Mouse (Mus musculus) stomach, embryonic 14.5 days (tissue): ENCODE measurements around the gene Zbtb9. TPM values are rescaled to one million over a fixed set of nuclear protein-coding genes. Genes with fewer than 3 reads are reported as not detected.

Experiments
- ATAC-seq: fragments of 200-750 bp; cut with Nextera tagmentation; 2 replicates; pipeline ENCODE4 v1.8.0; 2017; ENCODE audit warnings: low read depth, moderate TSS enrichment; ENCODE audit not compliant: insufficient number of reproducible peaks, insufficient read depth, low FRiP score
- H3K27ac ChIP-seq: fragments of 300-500 bp; sonication (generic); 2 replicates; pipeline ENCODE4 v1.5.1; 2014; ENCODE audit warnings: mild to moderate bottlenecking, low read length, moderate library complexity, mixed read lengths
- H3K27me3 ChIP-seq: fragments of 300-500 bp; sonication (generic); 2 replicates; pipeline ENCODE4 v1.6.1; 2014; ENCODE audit warnings: low read length, control low read depth, mixed read lengths; ENCODE audit not compliant: control insufficient read depth, insufficient read depth
- H3K36me3 ChIP-seq: fragments of 300-500 bp; sonication (generic); 2 replicates; pipeline ENCODE4 v1.6.1; 2014; ENCODE audit warnings: mild to moderate bottlenecking, control low read depth, low read length, moderate library complexity, mixed read lengths; ENCODE audit not compliant: control insufficient read depth, insufficient read depth
- H3K4me1 ChIP-seq: fragments of 300-500 bp; sonication (generic); 2 replicates; pipeline ENCODE4 v1.6.1; 2014; ENCODE audit warnings: low read length, control low read depth, mixed read lengths; ENCODE audit not compliant: control insufficient read depth, insufficient read depth
- H3K4me2 ChIP-seq: fragments of 300-500 bp; sonication (generic); replicated peaks from 2 replicates; pipeline ENCODE4 v1.6.1; 2014; ENCODE audit warnings: low read depth, low read length, control low read depth
- H3K4me3 ChIP-seq: fragments of 300-500 bp; sonication (generic); 2 replicates; pipeline ENCODE4 v1.5.1; 2014; ENCODE audit warnings: low read depth, low read length, control low read depth
- H3K9ac ChIP-seq: fragments of 300-500 bp; sonication (generic); replicated peaks from 2 replicates; pipeline ENCODE4 v1.6.1; 2014; ENCODE audit warnings: low read depth, mild to moderate bottlenecking, control low read depth, low read length, moderate library complexity, mixed read lengths
- H3K9me3 ChIP-seq: fragments of 300-500 bp; sonication (generic); 2 replicates; pipeline ENCODE4 v1.6.1; 2016; ENCODE audit warnings: low read depth, low read length, control low read depth; ENCODE audit not compliant: control insufficient read depth
- WGBS: fragments of 180-500 bp; shearing (Covaris S2); extraction: QIAGEN DNeasy Blood & Tissue Kit; methylation state at CpG from one replicate; pipeline ENCODE4 v1.1.7; 2014; 5-methylcytosine and 5-hydroxymethylcytosine counted together
- polyA plus RNA-seq: library from polyadenylated mRNA; unstranded; fragments of >200 nt; fragmentation: Nextera tagmentation; extraction: Ambion mirVana; gene quantifications from 2 replicates; pipeline ENCODE4 v1.2.1, GENCODE M21; 2014

Zbtb9 gene
- polyA plus RNA-seq, 1 experiment from 2014 or later: 9.8 TPM

- H3K9me3 ChIP-seq: no peaks in the 10 kb centered on the region
- peak overlapping the region; percentile 23 for H3K4me3 ChIP-seq
- H3K36me3 ChIP-seq: peaks cover 8% of the 10 kb centered on the region; the same call in 1 of the 2 replicates
- no peak overlapping the region for H3K27ac ChIP-seq
- peak; percentile 29; the same call in 1 of the 2 replicates for ATAC-seq
- H3K4me2 ChIP-seq: peak overlapping the region; percentile 58
- no peaks in the 10 kb centered on the region for H3K27me3 ChIP-seq
- WGBS: 0% methylated on average over 11 of the region's 11 CpGs
- peaks cover 49% of the 10 kb centered on the region for H3K4me1 ChIP-seq
- peak overlapping the region; percentile 10; the same call in 1 of the 2 replicates for H3K9ac ChIP-seq
Observed at GRCm38 (mm10) chr17:26951406-26951805, 21.6 kb upstream of the Zbtb9 start.

- Histone ChIP-seq H3K4me1 (peaks cover 44% of the 10 kb centered on the region), H3K4me3 (peak overlapping the region; percentile 23), H3K27ac (no peak overlapping the region), H3K27me3 (no peaks in the 10 kb centered on the region), H3K9ac (no peak overlapping the region), H3K4me2 (peak overlapping the region; percentile 58), H3K36me3 (peaks cover 15% of the 10 kb centered on the region; the same call in 1 of the 2 replicates), H3K9me3 (no peaks in the 10 kb centered on the region)
- ATAC-seq: no peak; the same call in 1 of the 2 replicates
- 10% methylated on average over 22 of the region's 23 CpGs for WGBS
Observed at GRCm38 (mm10) chr17:26951952-26952877, 20.8 kb upstream of the Zbtb9 start.

GRCm38 (mm10) chr17:26953201-26953600 lies 19.8 kb upstream of the Zbtb9 start:
- H3K4me3 ChIP-seq: no peak overlapping the region
- no peaks in the 10 kb centered on the region for H3K9me3 ChIP-seq
- WGBS: 33% methylated on average over 6 of the region's 6 CpGs
- H3K27me3 ChIP-seq: no peaks in the 10 kb centered on the region
- ATAC-seq: no peak
- H3K27ac ChIP-seq: no peak overlapping the region
- no peak overlapping the region for H3K9ac ChIP-seq
- peaks cover 23% of the 10 kb centered on the region for H3K36me3 ChIP-seq
- H3K4me1 ChIP-seq: peaks cover 38% of the 10 kb centered on the region
- H3K4me2 ChIP-seq: no peak overlapping the region; the same call in 1 of the 2 replicates

GRCm38 (mm10) chr17:26953726-26954125 lies 19.2 kb upstream of the Zbtb9 start:
- no peak overlapping the region; the same call in 1 of the 2 replicates for H3K4me2 ChIP-seq
- peaks cover 38% of the 10 kb centered on the region for H3K4me1 ChIP-seq
- WGBS: 21% methylated on average over 11 of the region's 16 CpGs
- H3K4me3 ChIP-seq: no peak overlapping the region
- H3K27ac ChIP-seq: no peak overlapping the region
- peaks cover 25% of the 10 kb centered on the region for H3K36me3 ChIP-seq
- no peak overlapping the region for H3K9ac ChIP-seq
- no peaks in the 10 kb centered on the region for H3K27me3 ChIP-seq
- no peaks in the 10 kb centered on the region for H3K9me3 ChIP-seq
- no peak for ATAC-seq

GRCm38 (mm10) chr17:26956309-26956708 lies 16.7 kb upstream of the Zbtb9 start:
- no peak overlapping the region for H3K27ac ChIP-seq
- H3K36me3 ChIP-seq: peaks cover 34% of the 10 kb centered on the region
- no peaks in the 10 kb centered on the region for H3K9me3 ChIP-seq
- ATAC-seq: no peak
- H3K4me2 ChIP-seq: no peak overlapping the region
- 68% methylated on average over 5 of the region's 5 CpGs for whole genome bisulfite sequencing
- H3K27me3 ChIP-seq: no peaks in the 10 kb centered on the region
- H3K9ac ChIP-seq: no peak overlapping the region
- H3K4me1 ChIP-seq: peaks cover 15% of the 10 kb centered on the region
- no peak overlapping the region for H3K4me3 ChIP-seq

- ATAC-seq: no peak
- H3K4me3 ChIP-seq: no peak overlapping the region
- no peak overlapping the region for H3K4me2 ChIP-seq
- peaks cover 11% of the 10 kb centered on the region for H3K4me1 ChIP-seq
- 87% methylated on average over 18 of the region's 18 CpGs for WGBS
- H3K9me3 ChIP-seq: no peaks in the 10 kb centered on the region
- H3K27ac ChIP-seq: no peak overlapping the region
- no peak overlapping the region for H3K9ac ChIP-seq
- peaks cover 38% of the 10 kb centered on the region for H3K36me3 ChIP-seq
- no peaks in the 10 kb centered on the region for H3K27me3 ChIP-seq
Observed at GRCm38 (mm10) chr17:26956895-26957294, 16.1 kb upstream of the Zbtb9 start.

GRCm38 (mm10) chr17:26957872-26958271 lies 15.1 kb upstream of the Zbtb9 start:
- peaks cover 46% of the 10 kb centered on the region for H3K36me3 ChIP-seq

GRCm38 (mm10) chr17:26958880-26959279 lies 14.1 kb upstream of the Zbtb9 start:
- no peaks in the 10 kb centered on the region; the same call in 1 of the 2 replicates for H3K4me1 ChIP-seq
- no peak overlapping the region for H3K4me3 ChIP-seq
- H3K27me3 ChIP-seq: no peaks in the 10 kb centered on the region
- no peak overlapping the region for H3K9ac ChIP-seq
- peaks cover 46% of the 10 kb centered on the region for H3K36me3 ChIP-seq
- H3K27ac ChIP-seq: no peak overlapping the region
- no peak for ATAC-seq
- H3K9me3 ChIP-seq: no peaks in the 10 kb centered on the region
- H3K4me2 ChIP-seq: no peak overlapping the region
- 57% methylated on average over 5 of the region's 5 CpGs for WGBS

More at GRCm38 (mm10) chr17:26957872-26958271, 15.1 kb upstream of the Zbtb9 start:
- no peak overlapping the region for H3K9ac ChIP-seq
- peaks cover 4% of the 10 kb centered on the region; the same call in 1 of the 2 replicates for H3K4me1 ChIP-seq
- no peaks in the 10 kb centered on the region for H3K9me3 ChIP-seq
- WGBS: 91% methylated on average over 5 of the region's 5 CpGs
- H3K4me2 ChIP-seq: no peak overlapping the region
- no peaks in the 10 kb centered on the region for H3K27me3 ChIP-seq
- H3K27ac ChIP-seq: no peak overlapping the region
- no peak for ATAC-seq
- no peak overlapping the region for H3K4me3 ChIP-seq
